Mouse (Mus musculus): ENCODE measurements around the gene Elmo1. TPM values are rescaled to one million over a fixed set of nuclear protein-coding genes. Genes with fewer than 3 reads are reported as not detected.

Elmo1 gene
- 38.5 and 43.2 TPM in 2 replicates for polyA plus RNA-seq (2015; fragmentation: Nextera tagmentation; extraction: Ambion mirVana)

- H3K4me2 ChIP-seq (ENCODE audit: low read length) = peak within 1 kb of the TSS; percentile 94
- peak within 1 kb of the TSS; percentile 88 for H3K4me3 ChIP-seq (ENCODE audit: low read depth, low read length)
- H3K4me1 ChIP-seq (ENCODE audit: control insufficient read depth, insufficient read depth, low read length) = peaks cover 8% of the 10 kb centered on the region; the same call in 1 of the 2 replicates
- under 1% methylated on average over 46 of the region's 49 CpGs for WGBS
- H3K9me3 ChIP-seq (replicated peaks; ENCODE audit: control insufficient read depth, low read length, poor library complexity, severe bottlenecking) = no peaks in the 10 kb centered on the region
- H3K27me3 ChIP-seq (ENCODE audit: control insufficient read depth, insufficient read depth, low read depth, low read length) = no peaks in the 10 kb centered on the region
- peak within 1 kb of the TSS; percentile 81 for H3K9ac ChIP-seq (ENCODE audit: low read depth, low read length)
- ATAC-seq = peak; percentile 82
- peak within 1 kb of the TSS; percentile 73 for H3K27ac ChIP-seq (ENCODE audit: low read length)
- H3K36me3 ChIP-seq (ENCODE audit: control insufficient read depth, insufficient read depth, low read length) = no peaks in the 10 kb centered on the region
These were observed at the start of gene Elmo1 for GRCm38 (mm10) chr13:20090133-20090710. TSS of gene Elmo1 (plus strand) at chr13:20090596.

GRCm38 (mm10) chr13:20041169-20041830 is 49.1 kb upstream of the Elmo1 start:
- ATAC-seq = peak; percentile 50; the same call in 1 of the 2 replicates
- Histone ChIP-seq H3K9me3 (replicated peaks; ENCODE audit: control insufficient read depth, low read length, poor library complexity, severe bottlenecking) (no peaks in the 10 kb centered on the region), H3K4me3 (ENCODE audit: low read depth, low read length) (no peak overlapping the region), H3K27ac (ENCODE audit: low read length) (peak overlapping the region; percentile 53; the same call in 1 of the 2 replicates), H3K27me3 (ENCODE audit: control insufficient read depth, insufficient read depth, low read depth, low read length) (no peaks in the 10 kb centered on the region), H3K9ac (ENCODE audit: low read depth, low read length) (no peak overlapping the region), H3K4me1 (ENCODE audit: control insufficient read depth, insufficient read depth, low read length) (no peaks in the 10 kb centered on the region), H3K4me2 (ENCODE audit: low read length) (no peak overlapping the region), H3K36me3 (ENCODE audit: control insufficient read depth, insufficient read depth, low read length) (no peaks in the 10 kb centered on the region)
- 9% methylated on average over 2 of the region's 2 CpGs for WGBS

DNA sequence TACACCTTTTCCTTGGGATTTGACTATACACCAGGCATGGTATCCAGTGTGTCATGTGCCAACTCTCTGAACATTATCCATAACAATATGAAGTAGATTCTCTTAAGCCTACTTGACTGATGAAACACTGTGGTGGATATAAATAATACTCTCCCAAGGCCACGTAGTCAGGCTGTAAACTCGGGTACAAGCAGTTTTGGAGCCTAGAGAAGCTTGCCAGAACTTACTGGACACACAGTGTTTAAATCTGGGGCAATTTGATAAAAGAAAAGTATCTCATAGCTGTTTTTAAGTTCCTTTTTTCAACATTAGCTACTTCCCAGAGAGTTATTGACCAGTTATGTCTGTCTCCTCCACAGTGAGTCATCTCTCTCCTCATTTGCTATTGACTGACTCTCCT is 47.5 kb upstream of the Elmo1 start:
- Histone ChIP-seq H3K9ac (ENCODE audit: low read depth, low read length) (no peak overlapping the region), H3K27ac (ENCODE audit: low read length) (no peak overlapping the region), H3K4me3 (ENCODE audit: low read depth, low read length) (no peak overlapping the region), H3K36me3 (ENCODE audit: control insufficient read depth, insufficient read depth, low read length) (no peaks in the 10 kb centered on the region), H3K9me3 (replicated peaks; ENCODE audit: control insufficient read depth, low read length, poor library complexity, severe bottlenecking) (no peaks in the 10 kb centered on the region), H3K27me3 (ENCODE audit: control insufficient read depth, insufficient read depth, low read depth, low read length) (no peaks in the 10 kb centered on the region), H3K4me2 (ENCODE audit: low read length) (no peak overlapping the region), H3K4me1 (ENCODE audit: control insufficient read depth, insufficient read depth, low read length) (no peaks in the 10 kb centered on the region)
- WGBS = 94% methylated on average over 2 of the region's 2 CpGs
- ATAC-seq = no peak

DNA sequence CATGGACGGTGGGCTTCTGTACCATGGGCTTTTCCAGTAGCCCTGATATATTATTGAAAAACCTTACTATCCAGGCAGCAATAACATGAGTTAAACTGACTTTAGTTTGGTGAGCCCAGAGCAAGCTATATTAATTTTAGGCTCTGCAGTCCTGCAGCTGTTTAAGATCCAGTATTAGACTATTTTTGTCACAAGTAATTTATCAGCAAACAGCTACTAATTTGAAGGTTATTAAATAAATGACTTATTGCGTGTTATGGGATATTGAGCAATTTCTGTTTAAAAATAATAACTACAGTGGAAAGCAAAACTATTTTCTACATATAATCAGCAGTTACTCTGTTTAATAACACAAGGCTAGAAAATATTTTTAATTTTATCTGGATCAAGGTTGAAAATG is 45.0 kb upstream of the Elmo1 start:
- no peak for ATAC-seq
- H3K27me3 ChIP-seq (ENCODE audit: control insufficient read depth, insufficient read depth, low read depth, low read length) = no peaks in the 10 kb centered on the region
- no peak overlapping the region for H3K4me2 ChIP-seq (ENCODE audit: low read length)
- H3K9ac ChIP-seq (ENCODE audit: low read depth, low read length) = no peak overlapping the region
- no peaks in the 10 kb centered on the region for H3K36me3 ChIP-seq (ENCODE audit: control insufficient read depth, insufficient read depth, low read length)
- no peaks in the 10 kb centered on the region for H3K9me3 ChIP-seq (replicated peaks; ENCODE audit: control insufficient read depth, low read length, poor library complexity, severe bottlenecking)
- peaks cover 5% of the 10 kb centered on the region for H3K4me1 ChIP-seq (ENCODE audit: control insufficient read depth, insufficient read depth, low read length)
- WGBS = 91% methylated on average over 2 of the region's 2 CpGs
- no peak overlapping the region for H3K27ac ChIP-seq (ENCODE audit: low read length)
- no peak overlapping the region for H3K4me3 ChIP-seq (ENCODE audit: low read depth, low read length)

- H3K27ac ChIP-seq (ENCODE audit: low read length) = no peak overlapping the region
- H3K4me1 ChIP-seq (ENCODE audit: control insufficient read depth, insufficient read depth, low read length) = peaks cover 5% of the 10 kb centered on the region
- no peaks in the 10 kb centered on the region for H3K27me3 ChIP-seq (ENCODE audit: control insufficient read depth, insufficient read depth, low read depth, low read length)
- no peak overlapping the region for H3K4me2 ChIP-seq (ENCODE audit: low read length)
- no peak overlapping the region for H3K9ac ChIP-seq (ENCODE audit: low read depth, low read length)
- H3K36me3 ChIP-seq (ENCODE audit: control insufficient read depth, insufficient read depth, low read length) = no peaks in the 10 kb centered on the region
- no peak for ATAC-seq
- 81% methylated on average over 5 of the region's 5 CpGs for WGBS
- H3K9me3 ChIP-seq (replicated peaks; ENCODE audit: control insufficient read depth, low read length, poor library complexity, severe bottlenecking) = no peaks in the 10 kb centered on the region
- no peak overlapping the region for H3K4me3 ChIP-seq (ENCODE audit: low read depth, low read length)
These were observed 44.6 kb upstream of the Elmo1 start for GRCm38 (mm10) chr13:20045836-20046235.

- H3K4me1 ChIP-seq (ENCODE audit: control insufficient read depth, insufficient read depth, low read length) = peaks cover 5% of the 10 kb centered on the region
- no peaks in the 10 kb centered on the region for H3K27me3 ChIP-seq (ENCODE audit: control insufficient read depth, insufficient read depth, low read depth, low read length)
- no peak overlapping the region for H3K9ac ChIP-seq (ENCODE audit: low read depth, low read length)
- H3K36me3 ChIP-seq (ENCODE audit: control insufficient read depth, insufficient read depth, low read length) = no peaks in the 10 kb centered on the region
- WGBS = 83% methylated on average over 4 of the region's 4 CpGs
- no peak for ATAC-seq
- no peak overlapping the region for H3K27ac ChIP-seq (ENCODE audit: low read length)
- no peaks in the 10 kb centered on the region for H3K9me3 ChIP-seq (replicated peaks; ENCODE audit: control insufficient read depth, low read length, poor library complexity, severe bottlenecking)
- no peak overlapping the region for H3K4me2 ChIP-seq (ENCODE audit: low read length)
- no peak overlapping the region for H3K4me3 ChIP-seq (ENCODE audit: low read depth, low read length)
These were observed 44.0 kb upstream of the Elmo1 start for GRCm38 (mm10) chr13:20046406-20046805.

- Histone ChIP-seq H3K36me3 (ENCODE audit: control insufficient read depth, insufficient read depth, low read length) (no peaks in the 10 kb centered on the region), H3K4me2 (ENCODE audit: low read length) (peak overlapping the region; percentile 30), H3K27me3 (ENCODE audit: control insufficient read depth, insufficient read depth, low read depth, low read length) (no peaks in the 10 kb centered on the region), H3K4me3 (ENCODE audit: low read depth, low read length) (no peak overlapping the region), H3K27ac (ENCODE audit: low read length) (no peak overlapping the region; the same call in 1 of the 2 replicates), H3K9me3 (replicated peaks; ENCODE audit: control insufficient read depth, low read length, poor library complexity, severe bottlenecking) (no peaks in the 10 kb centered on the region), H3K9ac (ENCODE audit: low read depth, low read length) (no peak overlapping the region), H3K4me1 (ENCODE audit: control insufficient read depth, insufficient read depth, low read length) (peaks cover 8% of the 10 kb centered on the region)
- WGBS = 37% methylated on average over 14 of the region's 14 CpGs
- ATAC-seq = peak; percentile 67
These were observed 42.2 kb upstream of the Elmo1 start for GRCm38 (mm10) chr13:20047926-20048836.

DNA sequence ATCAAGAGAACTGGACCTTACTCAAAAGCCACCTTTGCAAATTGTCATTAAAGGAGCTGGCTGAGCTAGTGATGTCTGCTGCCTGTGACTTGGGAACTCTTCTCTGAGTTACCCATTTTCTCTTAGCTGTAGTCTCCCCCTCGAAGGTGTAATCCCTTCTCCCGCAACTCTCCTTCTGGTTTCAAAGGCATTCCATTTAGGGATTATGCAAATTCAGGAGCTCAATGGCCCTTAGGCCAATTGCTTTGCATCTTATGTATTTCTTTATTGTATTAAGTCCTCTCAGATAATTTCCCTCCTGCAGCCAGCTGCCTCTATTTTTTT is 41.6 kb upstream of the Elmo1 start:
- Histone ChIP-seq H3K9ac (ENCODE audit: low read depth, low read length) (no peak overlapping the region), H3K27ac (ENCODE audit: low read length) (no peak overlapping the region; the same call in 1 of the 2 replicates), H3K4me2 (ENCODE audit: low read length) (peak overlapping the region; percentile 30), H3K9me3 (replicated peaks; ENCODE audit: control insufficient read depth, low read length, poor library complexity, severe bottlenecking) (no peaks in the 10 kb centered on the region), H3K4me3 (ENCODE audit: low read depth, low read length) (no peak overlapping the region), H3K36me3 (ENCODE audit: control insufficient read depth, insufficient read depth, low read length) (no peaks in the 10 kb centered on the region), H3K4me1 (ENCODE audit: control insufficient read depth, insufficient read depth, low read length) (peaks cover 8% of the 10 kb centered on the region), H3K27me3 (ENCODE audit: control insufficient read depth, insufficient read depth, low read depth, low read length) (no peaks in the 10 kb centered on the region)
- ATAC-seq = peak; percentile 58
- WGBS = 3% methylated on average over 2 of the region's 2 CpGs

GRCm38 (mm10) chr13:20049654-20050053 is 40.7 kb upstream of the Elmo1 start:
- H3K4me1 ChIP-seq (ENCODE audit: control insufficient read depth, insufficient read depth, low read length) = peaks cover 8% of the 10 kb centered on the region
- H3K9ac ChIP-seq (ENCODE audit: low read depth, low read length) = no peak overlapping the region
- 74% methylated on average over 8 of the region's 8 CpGs for WGBS
- no peaks in the 10 kb centered on the region for H3K27me3 ChIP-seq (ENCODE audit: control insufficient read depth, insufficient read depth, low read depth, low read length)
- H3K27ac ChIP-seq (ENCODE audit: low read length) = no peak overlapping the region
- H3K9me3 ChIP-seq (replicated peaks; ENCODE audit: control insufficient read depth, low read length, poor library complexity, severe bottlenecking) = no peaks in the 10 kb centered on the region
- H3K4me3 ChIP-seq (ENCODE audit: low read depth, low read length) = no peak overlapping the region
- no peak for ATAC-seq
- no peaks in the 10 kb centered on the region for H3K36me3 ChIP-seq (ENCODE audit: control insufficient read depth, insufficient read depth, low read length)
- no peak overlapping the region for H3K4me2 ChIP-seq (ENCODE audit: low read length)

Measured in midbrain, embryonic 16.5 days (tissue).